Mouse (Mus musculus): ENCODE results near the gene Rps6kb1. TPM values are rescaled to one million over a fixed set of nuclear protein-coding genes. Genes with fewer than 3 reads are reported as not detected.

Gene Rps6kb1
- polyA plus RNA-seq, 2 experiments, result 8.4 to 17.2 TPM

GRCm38 (mm10) chr11:86581250-86581753 is 36.7 kb upstream of the Rps6kb1 start:
- peak overlapping the region; percentile 63 for H3K27ac ChIP-seq
- no peaks in the 10 kb centered on the region for H3K9me3 ChIP-seq (ENCODE audit: control insufficient read depth, low read length)
- TF ChIP-seq EP300 (IDR thresholded peaks at IDR 0.05; ENCODE audit: low read depth) (no peak), CTCF (IDR thresholded peaks at IDR 0.05; ENCODE audit: low read depth) (no peak)
- H3K4me1 ChIP-seq (replicated peaks; ENCODE audit: control insufficient read depth in 2 of 2, insufficient read depth in 2 of 2, low read length in 1 of 2), result peaks cover 25 to 63% of the 10 kb centered on the region in 2 experiments
- peak overlapping the region; percentile 71 for H3K9ac ChIP-seq (replicated peaks)
- H3K4me3 ChIP-seq (ENCODE audit: insufficient read depth in 1 of 2, low read depth in 2 of 2, low read length in 2 of 2), result peak overlapping the region; percentile 54 to 63
- DNase-seq (ENCODE audit: low read depth in 3 of 3, low spot score in 3 of 3) (peak; percentile 56 to 73 (median 60)), ATAC-seq (ENCODE audit: insufficient read depth) (peak; percentile 67)
- peak overlapping the region; percentile 75 for H3K4me2 ChIP-seq (ENCODE audit: low read depth)
- H3K36me3 ChIP-seq (replicated peaks; ENCODE audit: control insufficient read depth, insufficient read depth, low read depth), result peaks cover 4% of the 10 kb centered on the region; the same call in 1 of the 2 replicates
- WGBS (ENCODE audit: insufficient replicate concordance), result 3% methylated on average over 11 of the region's 11 CpGs
- H3K27me3 ChIP-seq (ENCODE audit: control insufficient read depth, insufficient read depth, low read length), result no peaks in the 10 kb centered on the region

- peak overlapping the region in 1 of 2 experiments; percentile 63; a peak in 1 of 4 replicates for H3K4me3 ChIP-seq (ENCODE audit: insufficient read depth in 1 of 2, low read depth in 2 of 2, low read length in 2 of 2)
- no peak for DNase-seq (ENCODE audit: low read depth in 3 of 3, low spot score in 3 of 3)
- no peaks in the 10 kb centered on the region for H3K9me3 ChIP-seq (ENCODE audit: control insufficient read depth, low read length)
- H3K36me3 ChIP-seq (replicated peaks; ENCODE audit: control insufficient read depth, insufficient read depth, low read depth), result peaks cover 4% of the 10 kb centered on the region; the same call in 1 of the 2 replicates
- H3K4me1 ChIP-seq (replicated peaks; ENCODE audit: control insufficient read depth in 2 of 2, insufficient read depth in 2 of 2, low read length in 1 of 2), result peaks cover 23 to 60% of the 10 kb centered on the region in 2 experiments
- no peak for TF ChIP-seq CTCF (IDR thresholded peaks at IDR 0.05; ENCODE audit: low read depth)
- TF ChIP-seq EP300 (IDR thresholded peaks at IDR 0.05; ENCODE audit: low read depth), result no peak
- H3K4me2 ChIP-seq (ENCODE audit: low read depth), result peak overlapping the region; percentile 75
- H3K27ac ChIP-seq, result peak overlapping the region; percentile 18; the same call in 1 of the 2 replicates
- WGBS (ENCODE audit: insufficient replicate concordance), result 73% methylated on average over 9 of the region's 9 CpGs
- ATAC-seq (ENCODE audit: insufficient read depth), result no peak
- H3K27me3 ChIP-seq (ENCODE audit: control insufficient read depth, insufficient read depth, low read length), result no peaks in the 10 kb centered on the region
- peak overlapping the region; percentile 71; the same call in 1 of the 2 replicates for H3K9ac ChIP-seq (replicated peaks)
These were observed 35.9 kb upstream of the Rps6kb1 start for GRCm38 (mm10) chr11:86580319-86581113.

DNA sequence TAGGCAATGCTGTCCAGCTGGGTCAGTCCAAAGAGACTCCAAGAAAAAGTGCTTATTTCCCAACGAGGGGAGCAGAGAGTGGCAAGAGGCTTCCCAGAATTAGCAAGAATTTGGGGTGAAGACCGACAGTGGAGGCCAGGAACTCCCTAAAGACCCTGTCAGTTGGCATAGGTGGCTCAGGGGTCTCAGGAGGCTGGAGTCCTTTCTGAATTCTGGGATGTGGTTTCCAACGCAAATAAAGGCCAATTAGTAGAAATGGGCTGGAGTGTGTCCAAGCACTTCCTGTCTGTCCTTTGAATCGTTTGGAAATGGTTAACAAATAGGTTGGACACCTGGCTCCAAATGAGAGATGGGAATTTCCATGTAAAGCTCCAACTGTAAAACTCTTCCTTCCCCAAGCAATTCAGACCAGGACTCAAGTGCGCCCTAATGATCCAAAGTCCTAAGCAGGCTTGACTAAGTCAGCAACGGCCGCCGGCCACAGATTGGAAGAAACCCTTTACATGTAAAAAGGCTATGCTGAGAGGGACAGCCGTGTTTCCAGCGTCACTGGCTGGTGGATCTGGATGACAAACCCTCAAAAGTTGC is 35.2 kb upstream of the Rps6kb1 start:
- H3K27me3 ChIP-seq (ENCODE audit: control insufficient read depth, insufficient read depth, low read length), result no peaks in the 10 kb centered on the region
- ATAC-seq (ENCODE audit: insufficient read depth) (no peak), DNase-seq (ENCODE audit: low read depth in 3 of 3, low spot score in 3 of 3) (no peak)
- TF ChIP-seq CTCF (IDR thresholded peaks at IDR 0.05; ENCODE audit: low read depth) (no peak), EP300 (IDR thresholded peaks at IDR 0.05; ENCODE audit: low read depth) (no peak)
- peaks cover 19 to 60% of the 10 kb centered on the region in 2 experiments for H3K4me1 ChIP-seq (replicated peaks; ENCODE audit: control insufficient read depth in 2 of 2, insufficient read depth in 2 of 2, low read length in 1 of 2)
- no peak overlapping the region for H3K4me2 ChIP-seq (ENCODE audit: low read depth)
- peak overlapping the region; percentile 18 for H3K27ac ChIP-seq
- no peaks in the 10 kb centered on the region for H3K36me3 ChIP-seq (replicated peaks; ENCODE audit: control insufficient read depth, insufficient read depth, low read depth)
- no peaks in the 10 kb centered on the region for H3K9me3 ChIP-seq (ENCODE audit: control insufficient read depth, low read length)
- no peak overlapping the region for H3K9ac ChIP-seq (replicated peaks)
- H3K4me3 ChIP-seq (ENCODE audit: insufficient read depth in 1 of 2, low read depth in 2 of 2, low read length in 2 of 2), result no peak overlapping the region
- 75% methylated on average over 10 of the region's 10 CpGs for WGBS (ENCODE audit: insufficient replicate concordance)

DNA sequence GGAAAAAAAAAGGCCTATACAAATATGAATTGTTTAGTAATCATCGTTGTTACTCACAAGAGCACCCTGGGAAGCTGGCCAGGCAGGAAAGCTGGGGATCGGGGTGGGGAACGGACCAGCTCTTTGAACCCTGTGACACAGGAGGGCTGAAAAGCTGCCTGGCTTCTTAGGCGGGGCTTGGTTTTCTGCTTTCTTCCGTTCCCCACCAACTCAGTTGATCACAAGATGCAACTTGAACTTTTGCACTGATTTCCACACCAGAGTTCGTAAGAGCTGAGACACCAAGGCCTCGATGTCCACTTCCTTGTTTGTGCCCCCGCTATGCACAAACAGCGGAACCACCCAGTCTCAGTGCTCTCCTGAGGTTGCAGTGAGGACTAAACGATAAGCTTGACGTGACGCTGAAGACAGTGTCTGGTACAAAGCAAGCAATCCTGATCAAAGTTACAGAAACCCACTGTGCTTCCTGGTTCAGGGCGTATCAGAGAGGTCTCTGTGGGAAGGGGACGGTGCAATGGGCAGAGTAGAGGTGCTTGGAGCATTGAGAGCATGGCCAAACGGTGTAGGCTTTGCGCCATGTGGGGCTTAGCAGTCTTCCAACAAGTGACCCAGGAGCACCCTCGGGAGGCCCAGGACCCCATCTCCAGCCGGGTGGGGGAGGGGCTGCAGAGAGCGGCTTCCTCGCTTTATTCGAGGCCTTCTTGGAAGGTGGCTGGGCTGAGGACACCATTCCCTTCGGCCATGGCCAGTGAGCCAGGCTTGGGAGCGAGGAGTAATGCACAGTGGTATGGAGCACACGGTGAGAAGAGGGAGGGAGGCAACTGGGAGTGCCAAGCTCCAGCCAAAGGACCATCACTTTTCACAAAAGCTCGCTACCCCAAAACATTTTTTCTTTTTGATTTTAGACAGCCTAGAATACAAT is 34.5 kb upstream of the Rps6kb1 start:
- DNase-seq (ENCODE audit: low read depth in 3 of 3, low spot score in 3 of 3) (no peak), ATAC-seq (ENCODE audit: insufficient read depth) (peak; percentile 6; the same call in 1 of the 2 replicates)
- Histone ChIP-seq H3K4me1 (replicated peaks; ENCODE audit: control insufficient read depth in 2 of 2, insufficient read depth in 2 of 2, low read length in 1 of 2) (peaks cover 18 to 58% of the 10 kb centered on the region in 2 experiments), H3K9ac (replicated peaks) (no peak overlapping the region), H3K27me3 (ENCODE audit: control insufficient read depth, insufficient read depth, low read length) (no peaks in the 10 kb centered on the region), H3K27ac (no peak overlapping the region; the same call in 1 of the 2 replicates), H3K36me3 (replicated peaks; ENCODE audit: control insufficient read depth, insufficient read depth, low read depth) (no peaks in the 10 kb centered on the region), H3K4me3 (ENCODE audit: insufficient read depth in 1 of 2, low read depth in 2 of 2, low read length in 2 of 2) (no peak overlapping the region), H3K4me2 (ENCODE audit: low read depth) (peak overlapping the region; percentile 42), H3K9me3 (ENCODE audit: control insufficient read depth, low read length) (no peaks in the 10 kb centered on the region)
- WGBS (ENCODE audit: insufficient replicate concordance), result 41% methylated on average over 25 of the region's 25 CpGs
- TF ChIP-seq EP300 (IDR thresholded peaks at IDR 0.05; ENCODE audit: low read depth), result no peak
- TF ChIP-seq CTCF (IDR thresholded peaks at IDR 0.05; ENCODE audit: low read depth), result no peak
